Mouse (Mus musculus) heart, embryonic 10.5 days (tissue): Measurements from ENCODE around the gene Gm10721. TPM values are rescaled to one million over a fixed set of nuclear protein-coding genes. Genes with fewer than 3 reads are reported as not detected.
"Not testable (repeated sequence)": the region's sequence is repeated elsewhere in the genome, so short reads cannot be mapped to it uniquely, and the experiment has no call there.

Experiments
- DNase-seq: peaks from one replicate; pipeline ENCODE4 v3.0.0-alpha.2; 2017; ENCODE audit warnings: low spot score
- H3K27ac ChIP-seq: fragments of 300-500 bp; sonication (generic); 2 replicates; pipeline ENCODE4 v1.5.1; 2016; ENCODE audit warnings: mild to moderate bottlenecking
- H3K27me3 ChIP-seq: fragments of 300-500 bp; sonication (generic); 2 replicates; pipeline ENCODE4 v1.6.1; 2016; ENCODE audit warnings: mild to moderate bottlenecking; ENCODE audit not compliant: poor library complexity, insufficient read depth, severe bottlenecking
- H3K36me3 ChIP-seq: fragments of 300-500 bp; sonication (generic); 2 replicates; pipeline ENCODE4 v1.6.1; 2016; ENCODE audit warnings: mild to moderate bottlenecking, moderate library complexity
- H3K4me1 ChIP-seq: fragments of 300-500 bp; sonication (generic); 2 replicates; pipeline ENCODE4 v1.6.1; 2016; ENCODE audit warnings: mild to moderate bottlenecking
- H3K4me3 ChIP-seq: fragments of 300-500 bp; sonication (generic); 2 replicates; pipeline ENCODE4 v1.5.1; 2016; ENCODE audit warnings: mild to moderate bottlenecking, moderate library complexity
- H3K9me3 ChIP-seq: fragments of 300-500 bp; sonication (generic); 2 replicates; pipeline ENCODE4 v1.6.1; 2016; ENCODE audit warnings: mild to moderate bottlenecking, moderate library complexity
- WGBS: fragments of 180-500 bp; shearing (Covaris S2); methylation state at CpG from one replicate; pipeline ENCODE4 v1.1.7; 2016; 5-methylcytosine and 5-hydroxymethylcytosine counted together
- polyA plus RNA-seq: library from polyadenylated mRNA; unstranded; fragments of >200 nt; fragmentation: Nextera tagmentation; extraction: Ambion mirVana; gene quantifications from 2 replicates; pipeline ENCODE4 v1.2.1, GENCODE M21; 2016

Gm10721 gene
- polyA plus RNA-seq: not detected in 2 replicates

DNA sequence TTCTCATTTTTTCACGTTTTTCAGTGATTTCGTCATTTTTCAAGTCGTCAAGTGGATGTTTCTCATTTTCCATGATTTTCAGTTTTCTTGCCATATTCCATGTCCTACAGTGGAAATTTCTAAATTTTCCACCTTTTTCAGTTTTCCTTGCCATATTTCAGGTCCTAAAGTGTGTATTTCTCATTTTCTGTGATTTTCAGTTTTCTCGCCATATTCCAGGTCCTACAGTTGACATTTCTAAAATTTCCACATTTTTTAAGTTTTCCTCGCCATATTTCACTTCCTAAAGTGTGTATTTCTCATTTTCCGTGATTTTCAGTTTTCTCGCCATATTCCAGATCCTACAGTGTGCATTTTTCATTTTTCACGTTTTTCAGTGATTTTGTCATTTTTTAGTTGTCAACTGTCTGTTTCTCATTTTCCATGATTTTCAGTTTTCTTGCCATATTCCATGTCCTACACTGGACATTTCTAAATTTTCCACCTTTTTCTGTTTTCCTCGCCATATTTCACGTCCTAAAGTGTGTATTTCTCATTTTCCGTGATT is at the start of gene Gm10721:
Gene Gm10721, plus strand, starts transcription at position 408 of the 547 bp plus-strand sequence.
- WGBS: no CpG with 5 or more reads among the region's 11 CpGs

DNA sequence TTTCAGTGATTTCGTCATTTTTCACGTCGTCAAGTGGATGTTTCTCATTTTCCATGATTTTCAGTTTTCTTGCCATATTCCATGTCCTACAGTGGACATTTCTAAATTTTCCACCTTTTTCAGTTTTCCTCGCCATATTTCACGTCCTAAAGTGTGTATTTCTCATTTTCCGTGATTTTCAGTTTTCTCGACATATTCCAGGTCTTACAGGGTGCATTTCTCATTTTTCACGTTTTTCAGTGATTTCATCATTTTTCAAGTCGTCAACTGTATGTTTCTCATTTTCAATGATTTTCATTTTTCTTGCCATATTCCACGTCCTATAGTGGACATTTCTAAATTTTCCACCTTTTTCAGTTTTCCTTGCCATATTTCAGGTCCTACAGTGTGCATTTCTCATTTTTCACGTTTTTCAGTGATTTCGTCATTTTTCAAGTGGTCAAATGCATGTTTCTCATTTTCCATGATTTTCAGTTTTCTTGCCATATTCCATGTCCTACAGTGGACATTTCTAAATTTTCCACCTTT is 12.4 kb upstream of the Gm10721 start, which contains the start of gene Gm10722:
Gene Gm10722, plus strand, starts transcription at position 478 of the 528 bp plus-strand sequence.
- not testable (repeated sequence) for H3K27ac ChIP-seq, H3K9me3 ChIP-seq, H3K27me3 ChIP-seq, H3K36me3 ChIP-seq, H3K4me3 ChIP-seq, H3K4me1 ChIP-seq
- DNase-seq: peak; percentile 75
- 67% methylated on average over 12 of the region's 12 CpGs for WGBS

More for the DNA sequence above, at the start of gene Gm10721:
- H3K9me3 ChIP-seq, H3K27ac ChIP-seq, H3K27me3 ChIP-seq, H3K4me1 ChIP-seq, H3K4me3 ChIP-seq, DNase-seq, H3K36me3 ChIP-seq: not testable (repeated sequence)

DNA sequence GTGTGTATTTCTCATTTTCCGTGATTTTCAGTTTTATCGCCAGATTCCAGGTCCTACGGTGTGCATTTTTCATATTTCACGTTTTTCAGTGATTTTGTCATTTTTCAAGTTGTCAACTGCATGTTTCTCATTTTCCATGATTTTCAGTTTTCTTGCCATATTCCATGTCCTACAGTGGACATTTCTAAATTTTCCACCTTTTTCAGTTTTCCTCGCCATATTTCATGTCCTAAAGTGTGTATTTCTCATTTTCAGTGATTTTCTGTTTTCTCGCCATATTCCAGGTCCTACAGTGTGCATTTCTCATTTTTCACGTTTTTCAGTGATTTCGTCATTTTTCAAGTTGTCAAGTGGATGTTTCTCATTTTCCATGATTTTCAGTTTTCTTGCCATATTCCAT is 11.9 kb upstream of the Gm10721 start:
- not testable (repeated sequence) for H3K9me3 ChIP-seq, DNase-seq, H3K27me3 ChIP-seq, H3K4me3 ChIP-seq, H3K27ac ChIP-seq, H3K4me1 ChIP-seq, H3K36me3 ChIP-seq
- WGBS: 60% methylated on average over 8 of the region's 8 CpGs

DNA sequence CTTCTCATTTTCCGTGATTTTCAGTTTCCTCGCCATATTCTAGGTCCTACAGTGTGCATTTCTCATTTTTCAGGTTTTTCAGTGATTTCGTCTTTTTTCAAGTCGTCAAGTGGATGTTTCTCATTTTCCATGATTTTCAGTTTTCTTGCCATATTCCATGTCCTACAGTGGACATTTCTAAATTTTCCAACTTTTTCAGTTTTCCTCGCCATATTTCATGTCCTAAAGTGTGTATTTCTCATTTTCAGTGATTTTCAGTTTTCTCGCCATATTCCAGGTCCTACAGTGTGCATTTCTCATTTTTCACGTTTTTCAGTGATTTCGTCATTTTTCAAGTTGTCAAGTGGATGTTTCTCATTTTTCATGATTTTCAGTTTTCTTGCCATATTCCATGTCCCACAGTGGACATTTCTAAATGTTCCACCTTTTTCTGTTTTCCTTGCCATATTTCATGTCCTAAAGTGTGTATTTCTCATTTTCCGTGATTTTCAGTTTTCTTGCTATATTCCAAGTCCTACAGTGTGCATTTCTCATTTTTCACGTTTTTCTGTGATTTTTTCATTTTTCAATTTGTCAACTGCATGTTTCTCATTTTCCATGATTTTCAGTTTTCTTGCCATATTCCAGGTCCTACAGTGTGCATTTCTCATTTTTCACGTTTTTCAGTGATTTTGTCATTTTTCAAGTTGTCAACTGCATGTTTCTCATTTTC is 10.8 kb upstream of the Gm10721 start:
- WGBS: 62% methylated on average over 9 of the region's 11 CpGs
- DNase-seq: peak; percentile 90
- not testable (repeated sequence) for H3K9me3 ChIP-seq, H3K4me3 ChIP-seq, H3K4me1 ChIP-seq, H3K27me3 ChIP-seq, H3K27ac ChIP-seq, H3K36me3 ChIP-seq

DNA sequence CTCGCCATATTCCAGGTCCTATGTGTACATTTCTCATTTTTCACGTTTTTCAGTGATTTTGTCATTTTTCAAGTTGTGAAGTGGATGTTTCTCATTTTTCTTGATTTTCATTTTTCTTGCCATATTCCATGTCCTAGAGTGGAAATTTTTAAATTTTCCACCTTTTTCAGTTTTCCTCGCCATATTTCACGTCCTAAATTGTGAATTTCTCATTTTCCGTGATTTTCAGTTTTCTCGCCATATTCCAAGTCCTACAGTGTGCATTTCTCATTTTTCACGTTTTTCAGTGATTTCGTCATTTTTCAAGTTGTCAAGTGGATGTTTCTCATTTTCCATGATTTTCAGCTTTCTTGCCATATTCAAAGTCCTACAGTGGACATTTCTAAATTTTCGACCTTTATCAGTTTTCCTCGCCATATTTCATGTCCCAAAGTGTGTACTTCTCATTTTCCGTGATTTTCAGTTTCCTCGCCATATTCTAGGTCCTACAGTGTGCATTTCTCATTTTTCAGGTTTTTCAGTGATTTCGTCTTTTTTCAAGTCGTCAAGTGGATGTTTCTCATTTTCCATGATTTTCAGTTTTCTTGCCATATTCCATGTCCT is 10.0 kb upstream of the Gm10721 start, which contains the start of gene Gm11168:
Gene Gm11168, plus strand, starts transcription at position 553 of the 603 bp plus-strand sequence.
- H3K36me3 ChIP-seq, H3K27me3 ChIP-seq, H3K27ac ChIP-seq, DNase-seq, H3K4me3 ChIP-seq, H3K9me3 ChIP-seq, H3K4me1 ChIP-seq: not testable (repeated sequence)
- WGBS: 66% methylated on average over 6 of the region's 14 CpGs

DNA sequence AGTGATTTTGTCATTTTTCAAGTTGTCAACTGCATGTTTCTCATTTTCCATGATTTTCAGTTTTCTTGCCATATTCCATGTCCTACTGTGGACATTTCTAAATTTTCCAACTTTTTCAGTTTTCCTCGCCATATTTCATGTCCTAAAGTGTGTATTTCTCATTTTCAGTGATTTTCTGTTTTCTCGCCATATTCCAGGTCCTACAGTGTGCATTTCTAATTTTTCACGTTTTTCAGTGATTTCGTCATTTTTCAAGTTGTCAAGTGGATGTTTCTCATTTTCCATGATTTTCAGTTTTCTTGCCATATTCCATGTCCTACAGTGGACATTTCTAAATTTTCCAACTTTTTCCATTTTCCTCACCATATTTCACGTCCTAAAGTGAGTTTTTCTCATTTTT is 6.8 kb upstream of the Gm10721 start:
- H3K4me1 ChIP-seq, H3K27ac ChIP-seq, DNase-seq, H3K9me3 ChIP-seq, H3K4me3 ChIP-seq, H3K27me3 ChIP-seq, H3K36me3 ChIP-seq: not testable (repeated sequence)
- 80% methylated on average over 1 of the region's 5 CpGs for WGBS

DNA sequence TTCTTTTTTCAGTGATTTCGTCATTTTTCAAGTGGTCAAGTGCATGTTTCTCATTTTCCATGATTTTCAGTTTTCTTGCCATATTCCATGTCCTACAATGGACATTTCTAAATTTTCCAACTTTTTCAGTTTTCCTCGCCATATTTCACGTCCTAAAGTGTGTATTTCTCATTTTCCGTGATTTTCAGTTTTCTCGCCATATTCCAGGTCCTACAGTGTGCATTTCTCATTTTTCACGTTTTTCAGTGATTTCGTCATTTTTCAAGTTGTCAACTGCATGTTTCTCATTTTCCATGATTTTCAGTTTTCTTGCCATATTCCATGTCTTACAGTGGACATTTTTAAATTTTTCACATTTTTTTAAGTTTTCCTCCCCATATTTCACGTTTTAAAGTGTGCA is 6.3 kb upstream of the Gm10721 start:
- not testable (repeated sequence) for H3K9me3 ChIP-seq, DNase-seq, H3K27me3 ChIP-seq, H3K4me3 ChIP-seq, H3K36me3 ChIP-seq, H3K4me1 ChIP-seq, H3K27ac ChIP-seq
- WGBS: 69% methylated on average over 8 of the region's 8 CpGs

DNA sequence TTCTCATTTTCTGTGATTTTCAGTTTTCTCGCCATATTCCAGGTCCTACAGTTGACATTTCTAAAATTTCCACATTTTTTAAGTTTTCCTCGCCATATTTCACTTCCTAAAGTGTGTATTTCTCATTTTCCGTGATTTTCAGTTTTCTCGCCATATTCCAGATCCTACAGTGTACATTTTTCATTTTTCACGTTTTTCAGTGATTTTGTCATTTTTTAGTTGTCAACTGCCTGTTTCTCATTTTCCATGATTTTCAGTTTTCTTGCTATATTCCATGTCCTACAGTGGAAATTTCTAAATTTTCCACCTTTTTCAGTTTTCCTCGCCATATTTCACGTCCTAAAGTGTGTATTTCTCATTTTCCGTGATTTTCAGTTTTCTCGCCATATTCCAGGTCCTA is 5.7 kb upstream of the Gm10721 start:
- not testable (repeated sequence) for H3K9me3 ChIP-seq
- WGBS: 71% methylated on average over 8 of the region's 9 CpGs
- DNase-seq: peak; percentile 75

DNA sequence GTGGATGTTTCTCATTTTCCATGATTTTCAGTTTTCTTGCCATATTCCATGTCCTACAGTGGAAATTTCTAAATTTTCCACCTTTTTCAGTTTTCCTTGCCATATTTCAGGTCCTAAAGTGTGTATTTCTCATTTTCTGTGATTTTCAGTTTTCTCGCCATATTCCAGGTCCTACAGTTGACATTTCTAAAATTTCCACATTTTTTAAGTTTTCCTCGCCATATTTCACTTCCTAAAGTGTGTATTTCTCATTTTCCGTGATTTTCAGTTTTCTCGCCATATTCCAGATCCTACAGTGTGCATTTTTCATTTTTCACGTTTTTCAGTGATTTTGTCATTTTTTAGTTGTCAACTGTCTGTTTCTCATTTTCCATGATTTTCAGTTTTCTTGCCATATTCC is 3.6 kb upstream of the Gm10721 start:
- H3K4me3 ChIP-seq, H3K9me3 ChIP-seq, H3K27ac ChIP-seq, H3K27me3 ChIP-seq, H3K4me1 ChIP-seq, H3K36me3 ChIP-seq, DNase-seq: not testable (repeated sequence)
- no CpG with 5 or more reads among the region's 5 CpGs for WGBS

More for the DNA sequence above, 5.7 kb upstream of the Gm10721 start:
- H3K36me3 ChIP-seq, H3K4me3 ChIP-seq, H3K27me3 ChIP-seq, H3K27ac ChIP-seq, H3K4me1 ChIP-seq: not testable (repeated sequence)

DNA sequence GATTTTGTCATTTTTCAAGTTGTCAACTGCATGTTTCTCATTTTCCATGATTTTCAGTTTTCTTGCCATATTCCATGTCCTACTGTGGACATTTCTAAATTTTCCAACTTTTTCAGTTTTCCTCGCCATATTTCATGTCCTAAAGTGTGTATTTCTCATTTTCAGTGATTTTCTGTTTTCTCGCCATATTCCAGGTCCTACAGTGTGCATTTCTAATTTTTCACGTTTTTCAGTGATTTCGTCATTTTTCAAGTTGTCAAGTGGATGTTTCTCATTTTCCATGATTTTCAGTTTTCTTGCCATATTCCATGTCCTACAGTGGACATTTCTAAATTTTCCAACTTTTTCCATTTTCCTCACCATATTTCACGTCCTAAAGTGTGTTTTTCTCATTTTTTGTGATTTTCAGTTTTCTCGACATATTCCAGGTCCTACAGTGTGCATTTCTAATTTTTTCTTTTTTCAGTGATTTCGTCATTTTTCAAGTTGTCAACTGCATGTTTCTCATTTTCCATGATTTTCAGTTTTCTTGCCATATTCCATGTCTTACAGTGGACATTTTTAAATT is 802 bp upstream of the Gm10721 start:
- not testable (repeated sequence) for H3K4me1 ChIP-seq, H3K4me3 ChIP-seq, DNase-seq, H3K36me3 ChIP-seq, H3K27me3 ChIP-seq, H3K27ac ChIP-seq, H3K9me3 ChIP-seq
- WGBS: 74% methylated on average over 3 of the region's 7 CpGs

DNA sequence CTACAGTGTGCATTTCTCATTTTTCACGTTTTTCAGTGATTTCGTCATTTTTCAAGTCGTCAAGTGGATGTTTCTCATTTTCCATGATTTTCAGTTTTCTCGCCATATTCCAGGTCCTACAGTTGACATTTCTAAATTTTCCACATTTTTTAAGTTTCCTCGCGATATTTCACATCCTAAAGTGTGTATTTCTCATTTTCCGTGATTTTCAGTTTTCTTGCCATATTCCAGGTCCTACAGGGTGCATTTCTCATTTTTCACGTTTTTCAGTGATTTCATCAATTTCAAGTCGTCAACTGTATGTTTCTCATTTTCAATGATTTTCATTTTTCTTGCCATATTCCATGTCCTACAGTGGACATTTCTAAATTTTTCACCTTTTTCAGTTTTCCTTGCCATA is 2.4 kb downstream of the Gm10721 start, which contains the start of gene Gm10720:
Gene Gm10720, plus strand, starts transcription at position 301 of the 400 bp plus-strand sequence.
- not testable (repeated sequence) for H3K27ac ChIP-seq, H3K4me3 ChIP-seq, H3K27me3 ChIP-seq, H3K4me1 ChIP-seq, H3K9me3 ChIP-seq, DNase-seq, H3K36me3 ChIP-seq
- WGBS: 68% methylated on average over 5 of the region's 9 CpGs

DNA sequence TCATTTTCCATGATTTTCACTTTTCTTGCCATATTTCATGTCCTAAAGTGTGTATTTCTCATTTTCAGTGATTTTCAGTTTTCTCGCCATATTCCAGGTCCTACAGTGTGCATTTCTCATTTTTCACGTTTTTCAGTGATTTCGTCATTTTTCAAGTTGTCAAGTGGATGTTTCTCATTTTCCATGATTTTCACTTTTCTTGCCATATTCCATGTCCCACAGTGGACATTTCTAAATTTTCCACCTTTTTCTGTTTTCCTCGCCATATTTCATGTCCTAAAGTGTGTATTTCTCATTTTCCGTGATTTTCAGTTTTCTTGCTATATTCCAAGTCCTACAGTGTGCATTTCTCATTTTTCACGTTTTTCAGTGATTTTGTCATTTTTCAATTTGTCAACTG is 3.0 kb downstream of the Gm10721 start:
- DNase-seq, H3K27ac ChIP-seq, H3K4me1 ChIP-seq, H3K27me3 ChIP-seq, H3K36me3 ChIP-seq, H3K4me3 ChIP-seq, H3K9me3 ChIP-seq: not testable (repeated sequence)
- 71% methylated on average over 6 of the region's 6 CpGs for WGBS

DNA sequence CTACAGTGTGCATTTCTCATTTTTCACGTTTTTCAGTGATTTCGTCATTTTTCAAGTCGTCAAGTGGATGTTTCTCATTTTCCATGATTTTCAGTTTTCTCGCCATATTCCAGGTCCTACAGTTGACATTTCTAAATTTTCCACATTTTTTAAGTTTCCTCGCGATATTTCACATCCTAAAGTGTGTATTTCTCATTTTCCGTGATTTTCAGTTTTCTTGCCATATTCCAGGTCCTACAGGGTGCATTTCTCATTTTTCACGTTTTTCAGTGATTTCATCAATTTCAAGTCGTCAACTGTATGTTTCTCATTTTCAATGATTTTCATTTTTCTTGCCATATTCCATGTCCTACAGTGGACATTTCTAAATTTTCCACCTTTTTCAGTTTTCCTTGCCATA is 4.2 kb downstream of the Gm10721 start, which contains the start of gene Gm10719:
Gene Gm10719, plus strand, starts transcription at position 301 of the 400 bp plus-strand sequence.
- not testable (repeated sequence) for H3K4me3 ChIP-seq, H3K27me3 ChIP-seq, DNase-seq, H3K9me3 ChIP-seq, H3K36me3 ChIP-seq, H3K27ac ChIP-seq, H3K4me1 ChIP-seq
- WGBS: 37% methylated on average over 2 of the region's 9 CpGs
